Mouse (Mus musculus) heart, adult 9 months (tissue): Measurements from ENCODE around the gene Hectd4.
"Not testable (repeated sequence)": the region's sequence is repeated elsewhere in the genome, so short reads cannot be mapped to it uniquely, and the experiment has no call there.

Source experiments
- DNase-seq, 2 experiments: peaks; one replicate each; pipeline ENCODE4 v3.0.0; 2022; ENCODE audit warnings: low spot score in 2 of 2

The Hectd4 gene

DNA sequence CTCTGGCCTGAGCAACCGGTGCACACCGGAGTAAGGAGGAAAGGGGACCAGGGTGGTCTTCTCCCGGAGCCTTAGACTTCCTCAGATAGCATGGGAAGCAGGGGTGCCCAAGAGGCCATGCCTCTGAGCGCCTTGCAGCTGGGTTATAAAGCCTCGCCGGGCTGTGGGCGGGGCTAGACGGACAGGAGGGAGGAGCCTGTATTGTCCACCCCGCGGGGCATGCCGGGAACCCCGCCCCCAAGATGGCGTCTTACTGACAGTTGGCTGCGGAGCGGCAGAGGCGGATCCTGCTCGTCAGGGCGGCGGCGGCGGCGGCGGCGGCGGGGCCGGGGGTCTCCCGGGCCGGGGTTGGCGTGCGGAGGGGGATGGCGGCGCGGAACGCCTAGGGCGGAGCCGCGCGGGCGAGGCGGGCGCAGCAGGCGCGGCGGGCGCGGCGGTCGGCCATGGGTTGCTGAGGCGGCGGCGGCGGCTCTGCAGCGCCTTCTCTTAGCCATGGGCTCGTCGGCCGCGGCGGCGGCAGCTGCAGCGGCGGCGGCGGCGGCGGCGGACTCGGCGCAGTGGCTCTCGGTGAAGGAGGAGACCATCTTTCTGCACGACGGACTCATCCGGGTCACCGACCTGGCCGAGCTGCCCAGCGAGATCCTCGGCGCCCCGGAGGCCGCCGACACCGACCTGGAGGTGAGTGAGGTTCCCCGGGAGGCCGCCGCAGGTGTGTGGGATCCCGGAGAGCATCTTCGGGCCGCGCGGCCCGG is at the start of gene Hectd4:
Gene Hectd4 (plus strand): TSS at position 240 of the 752 bp plus-strand sequence.
- DNase-seq = peak; percentile 91 to 95

DNA sequence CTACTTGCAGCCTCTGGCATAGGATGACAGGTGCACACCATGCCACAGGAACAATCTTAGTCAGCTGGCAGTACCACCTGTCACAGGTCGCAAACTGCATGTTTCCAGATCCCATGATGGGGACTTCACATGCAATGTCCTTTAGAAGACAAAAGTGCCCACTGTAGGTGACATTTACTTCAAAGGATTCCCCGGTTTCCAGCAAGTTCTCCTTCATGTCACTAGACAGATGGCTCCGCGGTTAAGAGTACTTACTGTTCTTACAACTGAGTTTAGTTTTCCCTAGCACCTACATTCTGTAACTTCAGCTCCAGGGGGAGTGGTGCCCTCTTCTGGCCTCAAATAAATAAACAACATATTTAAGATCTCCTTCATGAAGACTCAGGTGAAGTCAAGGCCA is 47.2 kb upstream of the Hectd4 start:
- no peak for DNase-seq

DNA sequence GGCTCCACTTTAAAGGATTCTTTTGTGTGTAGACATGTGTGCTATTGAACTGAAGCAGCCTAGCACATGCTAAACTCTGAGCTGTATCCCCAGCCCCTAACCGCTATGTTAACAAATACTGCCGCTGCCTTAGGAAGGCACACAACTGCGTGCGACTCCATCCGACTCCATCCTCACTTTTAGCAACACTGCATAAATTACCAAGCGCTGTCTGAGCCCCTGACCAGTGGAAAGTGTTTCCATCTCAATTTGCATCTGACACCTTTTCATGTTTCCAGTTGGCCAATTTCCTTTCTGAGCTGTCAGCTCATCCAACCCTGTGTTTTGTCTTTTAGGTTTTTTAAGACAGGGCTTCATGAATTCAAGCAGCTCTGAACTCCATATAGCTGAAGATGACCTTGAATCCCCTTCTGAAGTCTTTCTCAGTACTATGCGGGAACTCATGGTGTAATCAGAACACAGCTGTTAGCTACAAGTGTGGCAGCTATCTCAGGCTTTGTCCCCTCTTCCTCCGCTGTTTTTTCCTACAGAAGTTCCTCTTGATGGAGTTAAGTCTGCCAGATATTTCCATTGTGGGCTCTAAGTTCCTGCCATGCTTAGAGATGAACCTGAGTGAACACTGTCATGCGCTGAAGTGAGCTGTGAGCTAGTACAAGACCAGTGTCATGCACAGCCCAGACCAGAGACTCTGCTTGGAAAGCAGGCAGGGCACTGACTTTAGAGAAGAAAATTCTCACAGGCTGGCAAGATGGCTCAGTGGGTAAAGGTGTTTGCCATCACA is 40.8 kb upstream of the Hectd4 start:
- DNase-seq = no peak

DNA sequence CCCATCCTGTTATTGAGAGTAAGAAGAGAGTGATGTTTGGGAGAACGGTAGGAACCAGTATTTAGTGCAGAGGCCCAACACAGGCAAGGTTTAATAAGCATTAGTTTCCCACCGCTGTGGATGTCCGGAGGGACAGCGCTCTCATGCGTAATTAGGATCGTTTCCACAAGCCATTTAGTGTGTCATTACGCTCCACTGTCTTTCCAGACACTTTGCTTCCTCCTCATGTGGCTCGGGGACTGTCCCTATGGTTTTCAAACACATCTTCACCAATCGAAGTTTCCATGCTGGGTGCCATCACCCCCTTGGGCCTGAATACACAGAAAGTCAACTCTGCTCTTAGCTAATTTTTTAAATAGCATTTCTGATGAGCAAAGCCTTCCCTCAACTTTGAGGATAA is 36.8 kb upstream of the Hectd4 start:
- DNase-seq = no peak

DNA sequence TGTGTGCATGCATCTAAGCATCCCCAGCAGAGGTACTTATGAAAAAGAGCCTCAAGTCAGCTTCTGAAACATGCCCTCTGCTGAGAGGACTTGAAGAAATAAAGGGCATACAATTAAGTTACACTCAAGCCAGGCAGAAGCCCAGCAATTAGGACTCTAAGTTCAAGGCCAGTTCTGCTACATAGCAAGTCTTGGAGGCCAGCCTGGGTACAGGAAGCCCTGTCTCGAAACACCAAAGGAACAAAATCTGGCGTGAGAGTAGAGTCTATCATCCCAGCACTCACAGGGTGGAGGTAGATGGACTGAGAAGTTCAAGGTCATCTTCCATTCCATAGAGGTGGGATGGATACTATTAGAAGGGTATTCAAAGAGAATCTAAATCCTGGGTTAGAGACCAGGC is 35.6 kb upstream of the Hectd4 start:
- DNase-seq = no peak

DNA sequence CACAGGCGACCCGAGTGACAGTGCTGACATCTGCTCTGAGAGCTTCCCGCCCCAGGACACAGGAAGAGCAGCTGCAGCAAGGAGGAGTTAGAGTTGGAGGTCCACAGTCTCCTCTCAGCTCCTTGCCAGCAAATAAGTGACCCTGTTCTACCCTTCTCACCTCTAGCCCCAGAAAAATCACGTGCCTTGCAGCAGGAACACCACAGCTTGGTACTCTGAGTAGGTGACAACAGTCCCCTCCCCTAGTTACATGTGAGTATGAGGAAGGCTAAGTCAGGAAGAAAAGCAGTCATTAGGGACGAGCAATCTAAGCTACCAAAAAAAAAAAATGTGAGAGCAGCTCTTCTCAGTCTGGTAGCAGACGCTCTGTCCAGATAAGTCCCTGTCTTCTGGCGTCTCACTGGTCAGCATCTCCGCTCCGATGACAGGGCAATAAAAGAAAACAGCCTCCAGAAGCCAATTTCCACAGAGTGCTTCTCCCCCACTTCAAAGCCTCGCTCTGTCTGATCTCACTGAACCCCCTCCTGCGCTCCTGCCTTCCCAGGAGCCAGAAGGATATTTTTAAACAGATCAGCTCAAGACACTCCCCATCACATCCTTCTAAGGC is 35.0 kb upstream of the Hectd4 start:
- DNase-seq = peak in 1 of 2 experiments; percentile 24

DNA sequence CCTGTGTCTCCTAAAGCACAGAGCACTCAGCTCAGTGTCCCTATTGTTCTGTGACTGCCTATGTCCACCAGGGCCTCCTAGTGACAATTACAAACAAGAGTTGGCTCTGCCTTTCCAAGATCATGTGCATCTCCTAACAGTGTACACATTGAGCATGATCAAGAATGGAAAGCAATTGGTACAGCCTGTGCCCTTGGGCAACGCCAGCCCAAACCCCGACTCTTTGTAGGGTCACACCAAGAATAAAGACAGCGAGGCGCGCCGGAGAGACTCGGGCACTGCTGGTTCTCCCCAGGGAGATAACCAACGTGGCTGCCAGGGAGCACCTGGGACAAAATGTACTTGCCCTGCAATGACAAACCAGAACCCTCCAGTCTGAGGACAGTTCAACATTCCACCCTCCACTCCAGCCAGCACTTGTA is 32.4 kb upstream of the Hectd4 start:
- peak; percentile 76 for DNase-seq

DNA sequence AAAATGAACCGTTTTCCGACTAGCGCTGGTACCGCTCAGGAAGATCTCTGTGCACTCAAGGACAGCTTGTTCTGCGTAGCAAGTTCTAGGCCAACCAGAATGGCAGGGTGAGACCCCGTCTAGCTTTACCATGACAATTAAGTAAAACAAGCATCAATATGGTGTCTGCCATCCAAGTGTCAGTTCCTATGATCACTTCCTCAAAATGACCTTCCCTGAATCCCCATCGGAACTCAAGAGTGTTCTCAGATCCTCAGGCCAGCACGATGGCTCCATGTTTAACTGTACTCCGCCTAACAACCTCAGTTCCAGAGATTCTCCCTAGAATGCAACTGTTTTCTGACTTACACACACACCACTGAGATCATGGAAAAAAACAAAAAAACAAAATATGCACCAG is 31.8 kb upstream of the Hectd4 start:
- no peak for DNase-seq

DNA sequence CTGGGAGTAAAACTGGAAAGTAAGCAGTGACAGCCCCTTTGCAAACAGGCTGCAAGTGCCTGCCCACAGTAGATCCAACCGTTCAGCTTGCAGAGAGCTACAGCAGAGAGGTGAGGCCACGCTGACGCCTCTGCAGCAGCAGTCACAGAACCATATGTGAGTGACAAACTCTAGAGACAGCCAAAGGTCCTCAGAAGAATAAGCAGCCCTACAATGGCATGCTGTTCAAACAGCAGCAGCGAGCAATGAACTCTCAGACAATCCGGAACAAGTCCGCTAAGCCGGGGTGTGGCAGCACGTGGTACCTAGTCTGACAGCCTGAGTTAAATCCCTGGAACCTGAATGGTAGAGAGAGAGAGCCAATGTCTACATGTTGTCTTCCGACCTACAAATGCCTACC is 30.8 kb upstream of the Hectd4 start:
- no peak for DNase-seq

DNA sequence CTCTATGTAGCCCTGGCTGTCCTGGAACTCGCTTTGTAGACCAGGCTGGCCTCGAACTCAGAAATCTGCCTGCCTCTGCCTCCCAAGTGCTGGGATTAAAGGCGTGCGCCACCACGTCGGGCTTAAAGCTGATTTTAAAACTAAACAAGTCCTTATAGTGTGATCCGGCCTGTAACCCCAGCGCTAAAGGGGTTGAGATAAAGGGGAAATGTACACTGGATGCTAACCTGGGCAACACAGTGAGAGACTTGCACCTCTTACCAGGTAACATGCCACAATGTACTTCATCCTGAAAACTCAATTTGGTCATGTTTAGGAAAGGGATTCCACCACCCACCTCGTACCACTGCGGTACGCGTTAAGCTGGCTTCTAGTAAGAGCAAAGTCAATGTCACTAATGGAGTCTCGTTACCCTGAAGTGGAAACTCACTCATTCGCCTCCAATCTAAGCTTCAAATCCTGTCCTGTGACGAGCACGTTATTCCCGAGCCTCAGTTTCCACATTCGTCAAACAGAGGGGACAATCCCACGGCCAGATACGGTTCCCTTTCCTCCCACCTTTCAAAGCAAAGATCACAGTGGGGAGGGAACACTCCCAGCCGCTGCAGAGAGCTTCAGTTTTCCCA is 29.7 kb upstream of the Hectd4 start:
- DNase-seq = no peak

DNA sequence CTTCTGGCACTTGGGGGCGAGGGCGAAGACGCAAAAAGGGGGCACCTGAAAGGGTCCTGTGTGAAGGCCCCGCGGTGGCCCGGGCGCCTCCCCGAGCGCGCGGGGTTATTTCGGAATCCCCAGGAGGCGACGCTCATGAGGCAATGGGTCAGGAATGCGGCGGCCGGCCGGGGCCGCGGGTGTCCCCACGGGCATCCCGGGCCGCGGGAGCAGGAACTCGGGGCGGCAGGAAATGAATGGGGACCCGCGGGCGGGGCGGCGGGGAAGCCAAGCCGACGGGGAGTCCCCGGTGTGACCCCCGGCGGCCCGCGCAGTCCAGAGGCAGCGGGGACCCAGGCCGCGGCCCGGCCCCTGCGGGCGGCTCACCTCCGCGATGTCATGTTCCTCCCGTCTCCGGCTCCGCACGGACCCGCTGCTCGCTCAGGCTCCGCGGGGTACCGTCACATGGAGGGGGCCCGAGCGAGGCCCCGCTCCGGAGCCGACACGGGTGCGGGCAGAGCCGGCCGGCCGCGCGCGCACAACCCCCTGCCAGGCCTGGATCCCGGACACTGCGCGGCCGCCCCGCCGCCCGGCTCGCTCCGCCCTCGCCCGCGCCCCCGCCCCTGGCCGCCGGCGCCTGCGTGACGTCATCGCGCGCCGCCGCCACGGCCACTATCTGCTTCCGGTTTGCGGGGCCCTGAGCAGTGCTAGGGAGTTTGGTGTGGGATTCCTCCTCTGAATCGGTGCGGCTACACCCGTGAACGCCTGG is 29.0 kb upstream of the Hectd4 start, which contains the start of gene Ptpn11:
Gene Ptpn11 (minus strand): TSS at position 562 of the 748 bp plus-strand sequence.
- DNase-seq = peak; percentile 81 to 82

DNA sequence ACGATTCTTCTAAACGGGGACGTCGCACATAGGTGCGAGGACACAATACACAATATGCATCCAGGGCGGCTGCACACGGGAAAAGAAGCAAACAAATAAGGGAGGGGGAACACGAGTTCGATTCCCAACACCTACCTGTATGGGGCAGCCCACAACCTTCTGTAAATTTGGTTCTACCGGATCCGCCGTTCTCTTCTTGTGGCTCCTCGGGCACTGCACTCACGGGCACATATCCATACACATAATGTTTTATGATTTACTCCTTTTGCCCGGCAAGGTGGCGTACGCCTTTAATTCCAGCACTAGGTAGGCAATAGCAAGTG is 28.5 kb upstream of the Hectd4 start:
- no peak for DNase-seq

DNA sequence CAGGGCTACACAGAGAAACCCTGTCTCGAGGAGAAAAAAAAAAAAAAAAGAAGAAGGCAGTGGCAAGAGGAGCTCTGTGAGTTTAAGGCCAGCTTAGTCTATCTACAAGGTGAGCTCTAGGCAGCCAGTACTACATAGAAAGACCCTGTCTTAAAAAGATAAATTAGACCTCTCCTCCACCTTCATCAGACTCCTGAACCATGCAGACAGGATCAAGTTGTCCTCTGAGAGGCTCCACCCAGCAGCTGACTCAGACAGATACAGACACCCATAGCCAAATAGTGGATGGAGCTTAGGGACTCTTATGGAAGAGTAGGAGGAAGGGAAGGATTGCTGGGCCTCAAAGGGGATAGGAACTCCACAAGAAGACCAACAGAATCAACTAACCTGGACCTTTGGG is 25.8 kb upstream of the Hectd4 start:
- DNase-seq = no peak

DNA sequence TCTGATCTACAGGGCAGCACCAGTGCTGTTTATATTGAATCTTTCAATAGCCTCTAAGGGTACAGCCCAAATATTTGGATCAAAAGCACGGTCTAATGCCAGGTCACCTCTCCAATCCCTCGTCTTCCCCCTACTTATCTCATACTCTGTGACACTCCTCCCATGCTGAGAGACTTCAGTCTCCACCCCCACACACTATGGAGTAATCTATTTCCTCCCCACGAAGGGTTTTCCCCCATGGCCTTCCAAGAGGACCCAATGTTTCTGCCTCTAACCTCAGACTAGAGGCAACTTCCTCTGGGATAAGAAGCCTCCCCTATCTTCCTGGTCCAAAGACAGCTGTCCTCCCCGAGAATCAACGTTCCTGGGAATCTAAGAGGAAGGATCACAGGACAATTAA is 23.3 kb upstream of the Hectd4 start:
- no peak for DNase-seq

DNA sequence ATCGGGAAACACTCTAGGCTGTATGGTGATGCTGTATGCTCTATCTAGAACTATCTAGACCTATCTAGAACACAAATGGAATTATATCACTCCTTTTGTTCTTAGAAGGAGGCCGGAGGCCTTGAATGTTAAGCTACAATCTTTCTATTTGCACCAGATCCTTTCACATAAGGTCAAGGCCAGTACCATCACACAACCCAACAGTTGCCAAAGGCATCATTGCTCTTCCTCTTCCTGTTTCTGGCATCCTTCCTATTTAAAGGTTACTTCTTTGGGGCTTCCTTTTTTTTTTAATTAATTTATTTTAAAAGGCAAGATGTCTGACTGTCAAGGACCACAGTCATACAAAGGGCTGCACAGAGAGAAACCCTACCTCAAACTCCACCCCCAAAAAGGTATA is 22.7 kb upstream of the Hectd4 start:
- no peak for DNase-seq

DNA sequence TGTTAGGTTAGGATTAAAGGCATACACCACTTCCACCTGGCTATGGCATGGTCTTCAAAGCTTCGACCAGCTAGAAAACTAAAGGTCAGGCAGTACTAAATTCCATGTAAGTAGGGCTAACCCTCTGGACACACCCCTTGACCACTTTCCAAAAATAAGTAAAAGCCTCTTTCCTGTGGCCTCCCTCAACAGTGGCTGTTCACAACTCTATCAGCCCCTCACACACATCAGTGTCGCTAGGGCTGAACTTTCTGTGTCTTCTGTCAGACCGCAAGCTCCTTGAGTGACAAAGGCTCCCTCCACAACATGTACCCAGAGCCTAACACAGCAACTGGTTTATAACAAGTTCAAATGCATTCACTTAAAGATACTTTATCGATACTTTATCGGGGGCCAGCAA is 21.6 kb upstream of the Hectd4 start:
- DNase-seq = no peak

DNA sequence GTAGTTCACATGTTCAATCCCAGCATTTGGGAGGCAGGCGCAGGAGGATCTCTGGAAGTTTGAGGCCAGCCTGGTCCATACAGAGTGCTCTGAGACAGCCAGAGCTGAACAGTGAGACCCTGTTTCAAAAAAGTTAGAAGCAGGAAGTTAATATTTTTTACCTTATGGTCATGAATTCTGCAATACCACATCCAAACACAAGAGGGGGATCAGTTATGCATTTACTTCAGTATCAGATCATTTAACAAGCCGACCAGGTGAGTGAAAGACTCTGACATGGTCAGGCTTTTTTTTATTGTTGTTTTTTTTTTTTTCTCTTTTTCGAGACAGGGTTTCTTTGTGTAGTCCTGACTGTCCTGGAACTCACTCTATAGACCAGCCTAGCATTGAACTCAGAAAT is 18.3 kb upstream of the Hectd4 start:
- DNase-seq = no peak

DNA sequence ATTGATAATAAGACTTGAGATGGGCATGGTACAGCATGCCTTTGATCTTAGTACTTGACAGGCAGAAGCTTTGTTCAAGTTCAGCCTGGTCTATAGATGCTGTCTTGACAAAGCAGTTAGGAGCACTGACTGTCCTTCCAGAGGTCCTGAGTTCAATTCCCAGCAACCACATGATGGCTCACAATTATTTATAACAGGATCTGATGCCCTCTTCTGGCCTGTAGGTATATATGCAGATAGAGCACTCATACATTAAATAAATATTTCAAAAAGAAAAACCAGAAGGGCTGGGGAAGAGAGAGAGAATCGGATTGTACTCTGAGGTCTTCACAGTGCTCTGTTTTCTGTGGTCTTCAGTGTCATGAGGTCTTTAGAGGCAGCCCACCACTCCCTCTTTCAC is 17.6 kb upstream of the Hectd4 start:
- no peak for DNase-seq

DNA sequence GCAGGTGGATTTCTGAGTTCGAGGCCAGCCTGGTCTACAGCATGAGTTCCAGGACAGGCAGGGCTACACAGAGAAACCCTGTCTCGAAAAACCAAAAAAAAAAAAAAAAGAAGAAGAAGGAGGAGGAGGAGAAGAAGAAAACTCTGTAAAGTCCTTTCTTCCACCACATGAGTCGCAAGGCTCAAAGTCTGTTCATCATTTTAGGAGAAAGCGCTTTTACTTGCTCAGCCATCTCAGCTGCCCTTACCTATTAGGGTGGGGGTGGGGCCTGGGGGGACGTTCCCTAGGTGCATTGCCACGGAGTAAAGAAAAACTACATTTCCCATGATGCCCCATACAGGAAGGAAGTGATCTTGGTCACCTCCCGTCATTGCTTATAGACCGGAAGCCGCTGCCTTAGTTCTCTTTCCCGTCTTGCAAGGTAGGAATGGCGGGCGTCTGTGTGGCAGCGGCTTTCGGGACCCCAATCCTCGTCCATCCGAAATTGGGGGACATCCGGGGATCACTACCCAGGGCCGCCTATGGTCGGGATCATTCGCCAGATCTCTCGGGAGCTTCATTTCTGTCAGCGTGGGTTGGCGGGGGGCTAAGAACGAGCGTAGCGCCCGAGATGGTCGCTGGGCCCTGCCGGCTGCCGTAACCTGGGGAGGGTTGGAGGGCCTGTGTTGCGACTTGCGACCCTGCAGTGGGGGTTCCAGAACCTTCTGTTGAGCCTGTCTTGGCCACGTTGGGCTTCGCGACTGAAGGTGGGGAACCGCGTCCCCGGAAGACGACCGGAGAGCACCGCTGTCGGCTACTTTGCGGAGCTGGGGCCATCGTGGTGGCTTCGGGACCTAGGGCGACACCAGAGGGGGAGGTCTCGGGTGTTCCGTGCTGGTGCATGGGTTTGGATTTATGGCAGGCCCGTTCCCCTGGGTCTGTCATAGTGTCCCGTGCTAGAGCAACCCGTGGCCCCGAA is 15.6 kb upstream of the Hectd4 start, which contains the start of gene Rpl6:
Gene Rpl6 (plus strand): TSS at position 350 of the 958 bp plus-strand sequence.
- DNase-seq = peak; percentile 85 to 88

DNA sequence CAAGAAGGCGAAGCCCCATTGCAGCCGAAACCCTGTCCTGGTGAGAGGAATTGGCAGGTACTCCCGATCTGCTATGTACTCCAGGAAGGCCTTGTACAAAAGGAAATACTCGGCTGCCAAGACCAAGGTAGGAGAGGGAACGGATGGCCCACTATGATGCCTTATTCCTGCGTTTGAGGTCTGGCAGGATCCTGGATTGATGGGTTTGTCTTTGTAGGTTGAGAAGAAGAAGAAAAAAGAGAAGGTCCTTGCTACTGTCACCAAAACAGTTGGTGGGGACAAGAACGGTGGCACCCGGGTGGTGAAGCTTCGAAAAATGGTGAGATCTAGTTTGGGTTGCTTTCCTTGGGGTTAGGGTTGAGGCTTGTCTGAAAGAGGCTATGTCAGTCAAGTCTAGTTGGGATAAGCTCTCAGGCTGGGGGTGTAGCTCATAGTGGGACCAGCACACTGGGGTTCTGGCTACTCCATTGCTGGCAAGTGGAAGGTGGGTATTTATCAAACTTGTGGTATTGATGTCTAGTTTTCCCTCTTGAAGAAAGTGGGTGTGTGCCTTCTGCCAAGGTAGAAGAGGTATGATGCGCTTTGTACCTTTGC is 14.4 kb upstream of the Hectd4 start:
- not testable (repeated sequence) for DNase-seq
